Mouse (Mus musculus) CD4-positive naive resting alpha-beta T cell, adult 76 days (primary cell): Measurements from ENCODE around the gene Sntn. TPM values are rescaled to one million over a fixed set of nuclear protein-coding genes. Genes with fewer than 3 reads are reported as not detected.

ENCODE experiments used
- total RNA-seq: library from RNA; stranded (reverse); gene quantifications from one replicate; pipeline ENCODE4 v1.2.4, GENCODE M21; 2023

Gene Sntn
- total RNA-seq: not detected

DNA sequence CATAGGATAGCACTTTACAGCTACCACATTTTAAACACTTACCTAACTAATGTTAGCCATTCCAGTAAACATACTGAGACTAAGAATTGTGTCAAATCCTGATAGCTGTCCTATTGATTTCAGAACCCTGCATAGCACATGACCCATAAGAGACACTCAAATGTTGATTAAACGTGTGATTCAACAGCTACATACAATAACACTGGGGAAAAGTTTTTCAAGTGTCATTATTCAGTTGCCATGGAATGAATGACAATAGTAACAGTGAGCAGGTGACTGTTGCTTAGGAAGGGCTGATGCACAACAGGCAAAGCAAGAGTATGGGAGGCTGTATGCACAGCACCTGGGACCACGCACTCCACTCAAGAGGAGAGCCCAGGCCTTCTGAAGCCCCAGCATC lies at the start of gene Sntn:
TSS of gene Sntn (plus strand) at position 301 of the 400 bp plus-strand sequence.

Other genes with a start within 250 kb of the Sntn start
- gene Gm281, start 243.6 kb downstream of the Sntn start, total RNA-seq: not detected